Mouse (Mus musculus) E14TG2a.4 (cell line): ENCODE measurements around the gene Lyst.

Source experiments
- CTCF ChIP-seq: conservative IDR thresholded peaks from 2 replicates; pipeline ENCODE4 v1.5.1; 2014; ENCODE audit warnings: low read length
- NANOG ChIP-seq: IDR thresholded peaks from 2 replicates; pipeline ENCODE4 v1.6.1; 2014; ENCODE audit warnings: borderline replicate concordance, low read length, mixed read lengths
- POU5F1 ChIP-seq: IDR thresholded peaks from 2 replicates; pipeline ENCODE4 v1.6.1; 2014; ENCODE audit warnings: low read length, borderline replicate concordance

DNA sequence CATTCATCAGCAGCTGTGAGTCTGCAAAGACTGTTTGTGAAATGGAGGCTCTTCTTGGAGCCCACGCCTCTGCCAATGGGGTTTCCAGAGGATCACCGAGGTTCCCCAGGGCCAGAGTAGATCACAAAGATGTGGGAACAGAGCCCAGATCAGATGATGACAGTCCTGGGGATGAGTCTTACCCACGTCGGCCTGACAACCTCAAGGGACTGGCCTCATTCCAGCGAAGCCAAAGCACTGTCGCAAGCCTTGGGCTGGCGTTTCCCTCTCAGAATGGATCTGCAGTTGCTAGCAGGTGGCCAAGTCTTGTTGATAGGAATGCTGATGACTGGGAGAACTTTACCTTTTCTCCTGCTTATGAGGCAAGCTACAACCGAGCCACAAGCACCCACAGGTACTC lies 87.7 kb downstream of the Lyst start:
- TF ChIP-seq CTCF (no peak), NANOG (no peak), POU5F1 (no peak)
